Mouse (Mus musculus) lung, postnatal 0 days (tissue): ENCODE results near the gene Gga1. TPM values are rescaled to one million over a fixed set of nuclear protein-coding genes. Genes with fewer than 3 reads are reported as not detected.

ENCODE experiments used
- ATAC-seq: fragments of 200-750 bp; cut with Nextera tagmentation; 2 replicates; pipeline ENCODE4 v1.8.0; 2017; ENCODE audit warnings: moderate library complexity
- DNase-seq: peaks from one replicate; pipeline ENCODE4 v3.0.0-alpha.2; 2016; ENCODE audit warnings: low spot score
- H3K27ac ChIP-seq: fragments of 300-500 bp; sonication (generic); 2 replicates; pipeline ENCODE4 v1.5.1; 2014; ENCODE audit warnings: antibody characterized with exemption, mild to moderate bottlenecking, low read length, mixed read lengths
- H3K27me3 ChIP-seq: fragments of 300-500 bp; sonication (generic); replicated peaks from 2 replicates; pipeline ENCODE4 v1.6.1; 2014; ENCODE audit warnings: low read length, mixed read lengths; ENCODE audit not compliant: insufficient read depth
- H3K36me3 ChIP-seq: fragments of 300-500 bp; sonication (generic); 2 replicates; pipeline ENCODE4 v1.6.1; 2014; ENCODE audit warnings: low read length, mixed read lengths; ENCODE audit not compliant: insufficient read depth
- H3K4me1 ChIP-seq: fragments of 300-500 bp; sonication (generic); 2 replicates; pipeline ENCODE4 v1.6.1; 2014; ENCODE audit warnings: antibody characterized with exemption, low read depth, low read length, mixed read lengths; ENCODE audit not compliant: insufficient read depth
- H3K4me2 ChIP-seq: fragments of 300-500 bp; sonication (generic); replicated peaks from 2 replicates; pipeline ENCODE4 v1.6.1; 2014; ENCODE audit warnings: low read depth, mild to moderate bottlenecking, low read length, moderate library complexity, mixed read lengths
- H3K4me3 ChIP-seq: fragments of 300-500 bp; sonication (generic); 2 replicates; pipeline ENCODE4 v1.5.1; 2014; ENCODE audit warnings: low read depth, low read length
- H3K9ac ChIP-seq: fragments of 300-500 bp; sonication (generic); replicated peaks from 2 replicates; pipeline ENCODE4 v1.6.1; 2014; ENCODE audit warnings: low read depth, mild to moderate bottlenecking
- H3K9me3 ChIP-seq: fragments of 300-500 bp; sonication (generic); 2 replicates; pipeline ENCODE4 v1.6.1; 2016; ENCODE audit warnings: low read length, mixed read lengths
- CTCF ChIP-seq: IDR thresholded peaks from 2 replicates; pipeline ENCODE4 v1.5.1; 2016; ENCODE audit warnings: antibody characterized with exemption, mild to moderate bottlenecking
- EP300 ChIP-seq: IDR thresholded peaks from 2 replicates; pipeline ENCODE4 v1.6.1; 2016; ENCODE audit warnings: antibody characterized with exemption, mild to moderate bottlenecking, control low read depth
- WGBS: fragments of 180-500 bp; shearing (Covaris S2); extraction: QIAGEN DNeasy Blood & Tissue Kit; methylation state at CpG from one replicate; pipeline ENCODE4 v1.1.7; 2014; 5-methylcytosine and 5-hydroxymethylcytosine counted together
- polyA plus RNA-seq: library from polyadenylated mRNA; unstranded; fragments of >200 nt; fragmentation: Nextera tagmentation; extraction: Ambion mirVana; gene quantifications from 2 replicates; pipeline ENCODE4 v1.2.1, GENCODE M21; 2015

Gga1 gene
- polyA plus RNA-seq, 1 experiment from 2014 or later: 51.5 TPM

DNA sequence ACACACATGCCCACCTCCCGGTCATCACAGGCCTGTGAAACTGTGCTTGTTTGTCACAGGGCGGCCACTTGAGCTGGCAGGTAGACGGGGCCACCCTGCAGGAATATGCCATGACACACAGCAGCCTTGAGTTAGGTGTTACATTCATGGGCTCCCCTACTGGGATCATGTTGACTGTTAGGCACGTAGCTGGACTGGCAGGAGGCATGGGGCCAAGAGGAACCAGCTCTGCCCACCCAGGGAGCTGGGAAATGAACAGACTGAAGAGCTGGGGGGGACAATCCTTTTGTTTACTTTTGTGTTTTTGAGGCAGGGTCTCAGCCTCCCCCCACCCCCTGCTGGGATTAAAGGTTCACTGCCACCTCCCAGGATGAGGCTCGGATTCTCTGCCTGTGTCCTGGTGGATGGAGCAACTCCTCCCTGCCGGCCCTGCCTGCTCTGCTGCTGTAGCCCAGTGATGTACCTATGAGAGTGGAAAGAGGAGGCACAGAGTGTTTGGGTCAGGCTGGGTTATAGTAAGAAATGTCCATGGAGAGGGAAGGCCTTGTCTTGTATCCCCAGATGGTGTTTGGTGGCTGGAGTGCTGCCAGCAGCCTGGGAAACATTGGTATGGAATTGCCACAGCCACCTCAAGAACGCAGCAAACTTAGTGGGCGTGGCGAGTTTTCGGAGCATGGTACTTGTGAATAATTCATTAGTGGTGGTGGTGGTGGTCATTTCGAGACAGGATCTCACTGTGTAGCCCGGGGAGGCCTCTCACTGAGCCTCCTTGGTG lies 39.2 kb downstream of the Gga1 start:
- H3K36me3 ChIP-seq: peaks cover 2% of the 10 kb centered on the region; the same call in 1 of the 2 replicates
- DNase-seq: no peak
- peaks cover 10% of the 10 kb centered on the region; the same call in 1 of the 2 replicates for H3K4me1 ChIP-seq
- 0 out of 2 replicates have a peak, but pooled peaks cover 4% of the 10 kb centered on the region for H3K27me3 ChIP-seq
- no peak overlapping the region; the same call in 1 of the 2 replicates for H3K27ac ChIP-seq
- 62% methylated on average over 12 of the region's 12 CpGs for WGBS
- no peak overlapping the region for H3K9ac ChIP-seq
- no peak overlapping the region for H3K4me3 ChIP-seq
- no peaks in the 10 kb centered on the region for H3K9me3 ChIP-seq
- H3K4me2 ChIP-seq: no peak overlapping the region
- TF ChIP-seq CTCF (no peak), EP300 (no peak)
- ATAC-seq: no peak

DNA sequence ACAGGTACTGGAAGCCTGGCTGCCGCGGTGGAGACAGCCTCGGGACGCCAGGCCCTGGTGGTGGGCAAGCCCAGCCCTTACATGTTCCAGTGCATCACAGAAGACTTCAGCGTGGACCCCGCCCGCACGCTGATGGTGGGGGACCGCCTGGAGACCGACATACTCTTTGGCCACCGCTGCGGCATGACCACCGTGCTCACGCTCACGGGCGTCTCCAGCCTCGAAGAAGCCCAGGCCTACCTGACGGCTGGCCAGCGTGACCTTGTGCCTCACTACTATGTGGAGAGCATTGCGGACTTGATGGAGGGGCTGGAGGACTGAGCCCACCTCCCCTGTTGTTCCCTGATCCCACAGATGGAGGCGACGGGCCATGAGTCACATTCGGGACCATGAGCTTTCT lies 41.1 kb downstream of the Gga1 start:
- no peak overlapping the region for H3K27ac ChIP-seq
- ATAC-seq: no peak
- no peaks in the 10 kb centered on the region for H3K9me3 ChIP-seq
- DNase-seq: no peak
- TF ChIP-seq CTCF (no peak), EP300 (no peak)
- H3K4me2 ChIP-seq: no peak overlapping the region
- H3K4me1 ChIP-seq: peaks cover 10% of the 10 kb centered on the region; the same call in 1 of the 2 replicates
- H3K4me3 ChIP-seq: no peak overlapping the region
- WGBS: 89% methylated on average over 23 of the region's 23 CpGs
- H3K27me3 ChIP-seq: 0 out of 2 replicates have a peak, but pooled peaks cover 4% of the 10 kb centered on the region
- H3K9ac ChIP-seq: no peak overlapping the region
- H3K36me3 ChIP-seq: no peaks in the 10 kb centered on the region

DNA sequence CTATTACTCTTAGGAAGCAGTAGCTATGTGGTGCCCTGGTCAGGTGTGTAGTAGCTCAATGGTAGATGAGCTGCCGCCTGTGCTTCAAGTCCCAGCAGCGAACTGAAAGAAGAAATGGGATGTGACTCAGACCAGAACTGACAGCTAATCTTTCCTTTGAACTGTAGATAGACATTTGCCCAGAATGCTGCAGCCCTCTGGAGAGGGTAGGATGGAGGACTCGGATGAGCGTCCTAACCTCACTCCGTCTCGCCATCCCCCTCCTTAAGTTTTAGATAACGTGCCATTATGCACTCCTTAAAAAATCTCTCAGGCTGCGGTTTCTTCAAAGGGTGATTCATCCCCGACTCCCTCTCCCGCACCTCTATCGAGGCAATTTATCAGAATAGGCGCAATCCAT lies 42.9 kb downstream of the Gga1 start:
- H3K4me3 ChIP-seq: no peak overlapping the region
- no peak for DNase-seq
- no peak overlapping the region for H3K9ac ChIP-seq
- no peak overlapping the region for H3K27ac ChIP-seq
- TF ChIP-seq CTCF: no peak
- no peak for TF ChIP-seq EP300
- no peaks in the 10 kb centered on the region for H3K4me1 ChIP-seq
- no peak overlapping the region for H3K4me2 ChIP-seq
- ATAC-seq: no peak
- H3K27me3 ChIP-seq: no peaks in the 10 kb centered on the region
- no peaks in the 10 kb centered on the region for H3K9me3 ChIP-seq
- WGBS: 70% methylated on average over 12 of the region's 12 CpGs
- no peaks in the 10 kb centered on the region for H3K36me3 ChIP-seq

DNA sequence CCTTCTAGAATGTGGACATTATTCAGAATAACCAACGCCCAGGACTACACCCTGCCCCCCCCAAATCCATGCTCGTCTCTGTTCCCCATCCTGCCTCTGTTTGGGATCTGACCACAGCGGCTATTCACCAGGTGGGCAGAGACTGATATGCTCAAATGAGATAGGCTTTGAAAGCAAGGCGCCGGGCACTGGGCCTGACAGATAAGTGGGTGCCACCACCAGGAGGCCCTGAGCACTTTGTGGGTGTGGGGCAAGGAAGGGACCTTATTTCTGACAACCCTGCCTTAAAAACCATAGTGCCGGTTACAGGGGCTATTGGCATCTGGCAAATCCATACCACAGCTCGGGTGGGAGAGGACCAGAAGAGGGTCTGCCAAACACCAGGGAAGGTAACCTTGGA lies 45.7 kb downstream of the Gga1 start:
- Histone ChIP-seq H3K4me2 (no peak overlapping the region), H3K27me3 (no peaks in the 10 kb centered on the region), H3K27ac (no peak overlapping the region), H3K9ac (no peak overlapping the region), H3K4me1 (peaks cover 15% of the 10 kb centered on the region; the same call in 1 of the 2 replicates), H3K36me3 (no peaks in the 10 kb centered on the region), H3K4me3 (no peak overlapping the region), H3K9me3 (no peaks in the 10 kb centered on the region)
- DNase-seq (no peak), ATAC-seq (no peak)
- WGBS: 82% methylated on average over 7 of the region's 7 CpGs
- TF ChIP-seq EP300 (no peak), CTCF (no peak)

DNA sequence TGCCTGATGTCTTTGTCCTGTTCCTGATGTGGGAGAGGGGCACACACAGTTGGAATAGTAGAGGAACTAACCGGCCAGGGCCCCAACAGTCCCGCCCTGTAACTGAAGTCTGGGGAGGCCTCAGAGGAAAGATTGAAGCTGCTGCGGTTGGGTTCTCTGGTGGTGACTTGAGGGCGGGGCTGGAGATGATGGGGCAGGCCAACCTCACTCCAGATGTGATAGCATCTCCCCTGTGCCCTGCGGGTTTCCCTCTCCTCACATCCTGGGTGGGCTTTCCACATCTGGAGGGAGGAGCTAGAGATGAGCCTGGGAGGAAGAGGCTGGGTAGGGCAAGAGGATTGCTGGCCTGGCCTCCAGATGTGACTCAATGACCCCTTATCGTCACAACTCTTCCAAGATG lies 46.6 kb downstream of the Gga1 start:
- Histone ChIP-seq H3K27me3 (no peaks in the 10 kb centered on the region), H3K9me3 (no peaks in the 10 kb centered on the region), H3K4me1 (peaks cover 16% of the 10 kb centered on the region; the same call in 1 of the 2 replicates), H3K9ac (no peak overlapping the region), H3K4me3 (no peak overlapping the region), H3K36me3 (no peaks in the 10 kb centered on the region), H3K4me2 (no peak overlapping the region), H3K27ac (no peak overlapping the region)
- TF ChIP-seq EP300: no peak
- TF ChIP-seq CTCF: no peak
- ATAC-seq (no peak), DNase-seq (no peak)
- 64% methylated on average over 6 of the region's 6 CpGs for WGBS

DNA sequence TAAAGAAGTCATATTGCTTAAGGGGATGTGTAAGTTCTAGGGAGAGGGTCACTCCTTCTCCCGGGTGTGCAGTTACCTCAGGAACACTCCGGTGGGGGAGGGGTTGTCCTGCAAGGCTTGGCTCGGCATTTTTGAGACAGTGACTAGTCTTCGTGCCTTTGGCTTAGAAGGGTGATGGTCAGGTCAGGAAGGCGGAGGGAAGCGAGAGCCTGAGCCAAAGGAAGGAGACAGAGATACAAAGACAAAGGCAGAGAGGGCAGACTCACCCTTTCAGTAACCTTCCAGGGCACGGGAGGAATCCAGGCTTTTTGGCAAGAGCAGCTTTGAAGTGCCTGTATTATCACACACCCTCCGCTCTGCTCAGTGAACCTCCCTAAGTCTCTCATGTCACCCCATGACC lies 48.1 kb downstream of the Gga1 start:
- no peak overlapping the region for H3K4me2 ChIP-seq
- H3K9me3 ChIP-seq: no peaks in the 10 kb centered on the region
- no peaks in the 10 kb centered on the region for H3K27me3 ChIP-seq
- ATAC-seq: no peak
- no peaks in the 10 kb centered on the region for H3K36me3 ChIP-seq
- WGBS: 29% methylated on average over 8 of the region's 8 CpGs
- no peak for TF ChIP-seq CTCF
- no peak for TF ChIP-seq EP300
- no peak overlapping the region for H3K4me3 ChIP-seq
- no peak for DNase-seq
- H3K9ac ChIP-seq: no peak overlapping the region
- H3K4me1 ChIP-seq: peaks cover 16% of the 10 kb centered on the region; the same call in 1 of the 2 replicates
- no peak overlapping the region for H3K27ac ChIP-seq
